Mouse (Mus musculus): ENCODE measurements at regions not wholly inside any gene's neighbourhood (a gene's known extent, or its start where the extent isn't known, plus 50 kb on each side); places are given as distances from the start of the nearest gene placed in this dataset.

- ATAC-seq (ENCODE audit: insufficient read depth) (no peak), DNase-seq (ENCODE audit: low read depth in 3 of 3, low spot score in 3 of 3) (no peak)
- Histone ChIP-seq H3K36me3 (replicated peaks; ENCODE audit: control insufficient read depth, insufficient read depth, low read depth) (no peaks in the 10 kb centered on the region), H3K4me3 (ENCODE audit: insufficient read depth in 1 of 2, low read depth in 2 of 2, low read length in 2 of 2) (no peak overlapping the region), H3K4me1 (replicated peaks; ENCODE audit: control insufficient read depth in 2 of 2, insufficient read depth in 2 of 2, low read length in 1 of 2) (no peaks in the 10 kb centered on the region), H3K27me3 (ENCODE audit: control insufficient read depth, insufficient read depth, low read length) (no peaks in the 10 kb centered on the region), H3K4me2 (ENCODE audit: low read depth) (no peak overlapping the region), H3K9me3 (ENCODE audit: control insufficient read depth, low read length) (no peaks in the 10 kb centered on the region), H3K27ac (no peak overlapping the region), H3K9ac (replicated peaks) (no peak overlapping the region)
- no peak for TF ChIP-seq EP300 (IDR thresholded peaks at IDR 0.05; ENCODE audit: low read depth)
- TF ChIP-seq CTCF (IDR thresholded peaks at IDR 0.05; ENCODE audit: low read depth): no peak
- WGBS (ENCODE audit: insufficient replicate concordance): 69% methylated on average over 6 of the region's 6 CpGs
These were observed 747.7 kb downstream of the Pcdh18 start for GRCm38 (mm10) chr3:49009211-49009967.
